Mouse (Mus musculus) CH12.LX (cell line): ENCODE data around the gene Ube2s.

Experiments
- CHD1 ChIP-seq: IDR thresholded peaks from 2 replicates; pipeline ENCODE4 v1.6.1; 2012; ENCODE audit warnings: low read depth, low read length, improper control_type of control experiment, inconsistent platforms
- CTCF ChIP-seq, 2 experiments: IDR thresholded peaks in 1 of 2; conservative IDR thresholded peaks in 1 of 2; 2 replicates each; pipeline ENCODE4 v1.5.1; 2011 to 2012; ENCODE audit warnings: low read depth in 2 of 2, low read length in 2 of 2, improper control_type of control experiment in 1 of 2, inconsistent platforms in 1 of 2, mild to moderate bottlenecking in 1 of 2, moderate library complexity in 1 of 2
- E2F4 ChIP-seq: IDR thresholded peaks from 2 replicates; pipeline ENCODE4 v1.6.1; 2011; ENCODE audit warnings: low read depth, low read length, improper control_type of control experiment; ENCODE audit not compliant: insufficient replicate concordance
- EP300 ChIP-seq: IDR thresholded peaks from 2 replicates; pipeline ENCODE4 v1.6.1; 2011; ENCODE audit warnings: low read length, improper control_type of control experiment
- MAX ChIP-seq: IDR thresholded peaks from 2 replicates; pipeline ENCODE4 v1.6.1; 2011; ENCODE audit warnings: low read length, improper control_type of control experiment
- POLR2A ChIP-seq: IDR thresholded peaks from 2 replicates; pipeline ENCODE4 v1.6.1; 2011; ENCODE audit warnings: low read depth, mild to moderate bottlenecking, improper control_type of control experiment, low read length
- POLR2AphosphoS2 ChIP-seq: IDR thresholded peaks from 2 replicates; pipeline ENCODE4 v1.6.1; 2011; ENCODE audit warnings: low read depth, low read length, improper control_type of control experiment
- SIN3A ChIP-seq: IDR thresholded peaks from 2 replicates; pipeline ENCODE4 v1.6.1; 2012; ENCODE audit warnings: low read length, improper control_type of control experiment, inconsistent platforms
- TBP ChIP-seq: conservative IDR thresholded peaks from 2 replicates; pipeline ENCODE4 v1.6.1; 2011; ENCODE audit warnings: low read depth, low read length, improper control_type of control experiment
- TCF12 ChIP-seq: IDR thresholded peaks from 2 replicates; pipeline ENCODE4 v1.6.1; 2014; ENCODE audit warnings: low read depth, mild to moderate bottlenecking, inconsistent platforms, low read length, improper control_type of control experiment
- USF1 ChIP-seq: IDR thresholded peaks from 2 replicates; pipeline ENCODE4 v1.6.1; 2014; ENCODE audit warnings: low read depth, mild to moderate bottlenecking, inconsistent platforms, low read length, improper control_type of control experiment
- ZC3H11A ChIP-seq: IDR thresholded peaks from 2 replicates; pipeline ENCODE4 v1.6.1; 2012; ENCODE audit warnings: low read depth, mild to moderate bottlenecking, inconsistent platforms, low read length, improper control_type of control experiment
- ZKSCAN1 ChIP-seq: IDR thresholded peaks from 2 replicates; pipeline ENCODE4 v1.6.1; 2012; ENCODE audit warnings: low read depth, inconsistent platforms, low read length, improper control_type of control experiment, borderline replicate concordance

- TF ChIP-seq CTCF (conservative IDR thresholded peaks at IDR 0.05 in 1 of 2, IDR thresholded peaks at IDR 0.05 in 1 of 2; ENCODE audit: low read depth in 2 of 2, low read length in 2 of 2) (no peak), POLR2AphosphoS2 (no peak), USF1 (no peak), EP300 (no peak), ZC3H11A (no peak), CHD1 (no peak), POLR2A (no peak), TCF12 (no peak), E2F4 (no peak), ZKSCAN1 (no peak), TBP (no peak), MAX (no peak), SIN3A (no peak)
These were observed 29.6 kb downstream of the Ube2s start, which contains the start of the genes Il11 and Tmem190 for GRCm38 (mm10) chr7:4782759-4783158.
